Mouse (Mus musculus): Measurements from ENCODE around the gene Ms4a10. TPM values are rescaled to one million over a fixed set of nuclear protein-coding genes. Genes with fewer than 3 reads are reported as not detected.

The Ms4a10 gene
- polyA plus RNA-seq, 1 experiment from 2014 or later = 37.4 TPM

DNA sequence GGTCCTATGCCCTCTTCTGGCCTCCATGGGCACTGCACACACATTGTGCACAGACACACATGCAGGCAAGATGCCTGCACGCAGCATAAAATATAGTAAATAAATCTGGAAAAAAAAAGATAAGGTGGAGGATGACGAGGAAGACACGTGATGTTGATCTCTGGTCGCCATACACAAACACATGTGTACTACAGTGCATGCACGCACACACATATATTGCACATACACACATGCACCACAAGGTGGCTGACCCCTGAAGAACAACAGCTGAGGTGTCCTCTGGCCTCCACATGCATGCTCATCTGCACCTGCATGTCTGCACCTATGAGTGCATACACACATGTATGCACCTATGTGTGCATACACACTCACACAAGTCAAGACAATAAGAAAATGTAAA lies 38.4 kb downstream of the Ms4a10 start:
- no peak overlapping the region for H3K27ac ChIP-seq
- H3K36me3 ChIP-seq = no peaks in the 10 kb centered on the region
- WGBS = 86% methylated on average over 5 of the region's 5 CpGs
- H3K4me2 ChIP-seq (replicated peaks) = no peak overlapping the region
- no peaks in the 10 kb centered on the region for H3K9me3 ChIP-seq
- no peak for ATAC-seq
- H3K9ac ChIP-seq = no peak overlapping the region
- H3K4me3 ChIP-seq (replicated peaks) = no peak overlapping the region
- H3K4me1 ChIP-seq (replicated peaks) = peaks cover 11% of the 10 kb centered on the region
- H3K27me3 ChIP-seq (replicated peaks) = no peaks in the 10 kb centered on the region

DNA sequence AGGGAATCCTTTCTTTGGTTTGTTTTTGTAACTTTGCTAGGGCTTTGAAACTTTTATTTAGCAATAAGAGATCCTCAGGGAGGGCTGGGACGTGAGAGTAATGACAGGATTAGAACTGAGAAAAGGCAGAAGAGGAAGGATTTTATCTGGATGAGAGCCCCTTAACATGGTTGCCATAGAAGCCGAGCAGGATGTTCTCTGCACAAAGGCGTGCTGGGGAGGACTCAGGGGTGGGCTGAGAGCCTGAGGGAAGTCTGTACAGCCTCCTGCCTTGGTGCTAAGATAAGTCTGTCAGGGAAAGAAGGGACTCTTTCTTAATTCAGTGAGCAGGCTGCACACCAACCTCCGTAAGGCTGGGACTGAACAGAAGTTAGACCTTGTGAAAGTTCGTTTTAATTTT lies 39.4 kb downstream of the Ms4a10 start:
- H3K4me3 ChIP-seq (replicated peaks) = no peak overlapping the region
- H3K9me3 ChIP-seq = no peaks in the 10 kb centered on the region
- 0 out of 2 replicates have a peak overlapping the region, but pooled peaks have one; percentile 36 for H3K27ac ChIP-seq
- H3K4me1 ChIP-seq (replicated peaks) = 0 out of 2 replicates have a peak, but pooled peaks cover 2% of the 10 kb centered on the region
- no peaks in the 10 kb centered on the region for H3K36me3 ChIP-seq
- H3K4me2 ChIP-seq (replicated peaks) = no peak overlapping the region
- ATAC-seq = no peak
- no peak overlapping the region for H3K9ac ChIP-seq
- no peaks in the 10 kb centered on the region for H3K27me3 ChIP-seq (replicated peaks)
- WGBS = 48% methylated on average over 5 of the region's 5 CpGs

DNA sequence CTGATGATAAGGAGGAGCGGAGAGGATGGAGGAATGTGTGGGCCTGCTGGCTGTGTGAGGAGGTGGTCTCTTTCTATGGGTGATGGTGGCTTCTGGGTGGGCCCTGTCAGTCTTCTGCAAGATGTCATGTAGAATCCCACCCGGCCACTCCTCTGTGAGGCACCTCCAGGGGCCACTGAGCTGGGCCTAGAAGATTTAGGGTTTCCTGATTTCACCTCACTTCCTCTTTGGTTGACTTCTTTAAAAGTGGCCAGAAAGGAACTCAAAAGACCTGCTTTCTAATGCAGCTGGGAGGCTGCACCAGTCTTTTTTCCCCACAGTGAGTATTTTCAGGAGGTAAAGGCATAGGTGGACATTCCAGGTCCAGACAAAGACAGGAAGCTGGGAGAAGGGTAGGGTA lies 43.8 kb downstream of the Ms4a10 start:
- Histone ChIP-seq H3K4me2 (replicated peaks) (no peak overlapping the region), H3K4me3 (replicated peaks) (no peak overlapping the region), H3K27ac (no peak overlapping the region), H3K9ac (no peak overlapping the region), H3K4me1 (replicated peaks) (no peaks in the 10 kb centered on the region; the same call in 1 of the 2 replicates), H3K9me3 (no peaks in the 10 kb centered on the region), H3K27me3 (replicated peaks) (no peaks in the 10 kb centered on the region), H3K36me3 (no peaks in the 10 kb centered on the region)
- ATAC-seq = no peak
- 70% methylated on average over 2 of the region's 2 CpGs for WGBS

DNA sequence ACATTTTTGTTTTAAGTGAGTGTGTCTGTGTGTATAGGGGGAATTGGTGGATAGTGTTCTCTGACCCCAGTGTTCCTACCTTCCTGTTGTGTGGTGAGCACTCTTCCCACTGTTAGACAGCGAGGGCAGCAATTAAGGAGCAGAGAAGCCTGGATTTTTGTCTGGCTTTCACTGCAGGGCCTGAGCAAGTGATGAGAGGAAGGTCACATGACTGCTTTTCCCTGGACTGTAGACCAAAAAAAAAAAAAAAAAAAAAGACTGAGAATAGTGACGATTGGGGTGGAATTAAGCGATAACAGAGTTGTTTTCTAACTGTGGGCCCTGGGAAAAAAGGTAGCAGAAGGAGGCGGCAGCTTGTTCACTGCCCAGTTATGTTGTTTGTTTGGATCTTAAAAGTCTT lies 47.8 kb downstream of the Ms4a10 start:
- Histone ChIP-seq H3K27ac (0 out of 2 replicates have a peak overlapping the region, but pooled peaks have one; percentile 51), H3K4me1 (replicated peaks) (no peaks in the 10 kb centered on the region; the same call in 1 of the 2 replicates), H3K9me3 (no peaks in the 10 kb centered on the region), H3K36me3 (no peaks in the 10 kb centered on the region), H3K9ac (no peak overlapping the region), H3K4me2 (replicated peaks) (no peak overlapping the region), H3K4me3 (replicated peaks) (no peak overlapping the region), H3K27me3 (replicated peaks) (no peaks in the 10 kb centered on the region)
- WGBS = 51% methylated on average over 4 of the region's 4 CpGs
- no peak for ATAC-seq

DNA sequence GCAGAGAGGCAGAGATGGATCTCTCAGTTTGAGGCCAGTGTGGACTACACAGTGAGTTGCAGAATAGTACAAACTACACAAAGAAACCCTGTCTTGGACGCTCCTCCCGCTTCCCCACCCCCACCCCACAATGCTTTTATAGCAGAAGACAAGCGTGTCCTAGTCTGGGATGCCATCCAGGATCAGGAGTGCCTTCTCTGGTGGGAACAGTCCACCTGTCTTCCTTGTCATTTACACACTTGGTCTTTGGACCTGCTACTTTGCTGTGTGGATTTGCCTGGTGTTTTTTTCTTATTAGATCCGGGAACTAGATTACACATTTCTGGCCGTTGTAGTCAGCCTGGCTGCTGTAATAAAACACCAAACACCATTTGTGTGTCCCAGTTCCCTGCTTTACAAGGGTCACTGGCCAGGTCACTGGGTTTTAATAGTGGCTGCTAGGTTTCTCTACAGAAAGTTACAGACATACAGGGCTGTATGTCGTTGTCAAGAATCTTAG lies 48.3 kb downstream of the Ms4a10 start:
- no peaks in the 10 kb centered on the region for H3K9me3 ChIP-seq
- H3K4me1 ChIP-seq (replicated peaks) = no peaks in the 10 kb centered on the region; the same call in 1 of the 2 replicates
- ATAC-seq = peak; percentile 68
- no peak overlapping the region for H3K4me3 ChIP-seq (replicated peaks)
- H3K27ac ChIP-seq = 0 out of 2 replicates have a peak overlapping the region, but pooled peaks have one; percentile 51
- 34% methylated on average over 6 of the region's 6 CpGs for WGBS
- no peak overlapping the region for H3K9ac ChIP-seq
- no peaks in the 10 kb centered on the region for H3K27me3 ChIP-seq (replicated peaks)
- no peak overlapping the region for H3K4me2 ChIP-seq (replicated peaks)
- no peaks in the 10 kb centered on the region for H3K36me3 ChIP-seq

DNA sequence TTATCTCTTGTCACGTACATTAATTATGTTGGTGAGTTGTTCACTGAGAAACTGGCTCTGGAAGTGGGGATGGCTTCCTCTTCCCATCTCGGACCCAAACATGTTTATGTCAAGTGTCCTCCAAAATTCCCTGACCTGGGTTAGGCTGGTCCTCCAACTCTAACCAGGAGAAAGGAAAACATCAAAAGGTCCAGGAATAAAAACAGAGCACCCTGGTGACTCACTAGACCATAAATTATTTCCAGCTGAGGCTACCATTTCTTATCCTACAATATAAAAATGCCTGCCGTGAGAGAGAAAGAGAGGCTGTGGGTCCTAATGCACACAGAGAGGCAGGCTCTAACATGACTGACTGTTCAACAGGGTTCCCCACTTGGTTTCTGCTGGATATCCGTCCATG lies 50.2 kb downstream of the Ms4a10 start:
- H3K4me1 ChIP-seq (replicated peaks) = no peaks in the 10 kb centered on the region; the same call in 1 of the 2 replicates
- H3K4me3 ChIP-seq (replicated peaks) = no peak overlapping the region
- no peak overlapping the region for H3K9ac ChIP-seq
- no peak overlapping the region for H3K4me2 ChIP-seq (replicated peaks)
- WGBS = 39% methylated on average over 4 of the region's 4 CpGs
- H3K9me3 ChIP-seq = no peaks in the 10 kb centered on the region
- no peak overlapping the region for H3K27ac ChIP-seq
- ATAC-seq = no peak
- no peaks in the 10 kb centered on the region for H3K27me3 ChIP-seq (replicated peaks)
- H3K36me3 ChIP-seq = no peaks in the 10 kb centered on the region

DNA sequence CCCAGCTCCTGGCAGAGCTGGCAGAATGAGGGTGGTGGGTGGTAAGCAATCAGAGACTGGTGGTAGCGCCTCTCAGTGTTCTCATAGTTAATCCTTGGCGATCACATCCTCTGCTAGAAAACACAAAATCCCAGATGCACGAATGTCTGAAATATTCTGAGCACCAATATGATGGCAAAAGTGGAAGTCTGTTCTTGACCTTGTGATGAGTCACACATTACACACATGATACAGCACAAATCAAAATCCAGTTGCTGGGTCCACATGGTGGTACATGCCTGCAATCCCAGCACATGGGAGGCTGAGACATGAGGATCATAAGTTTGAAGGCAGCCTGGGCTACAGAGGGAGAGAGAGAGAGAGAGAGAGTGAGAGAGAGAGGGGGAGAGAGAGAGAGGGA lies 53.4 kb downstream of the Ms4a10 start:
- no peak overlapping the region for H3K9ac ChIP-seq
- H3K9me3 ChIP-seq = no peaks in the 10 kb centered on the region
- H3K4me3 ChIP-seq (replicated peaks) = no peak overlapping the region
- no peaks in the 10 kb centered on the region for H3K27me3 ChIP-seq (replicated peaks)
- H3K4me2 ChIP-seq (replicated peaks) = no peak overlapping the region
- no peak overlapping the region for H3K27ac ChIP-seq
- no peaks in the 10 kb centered on the region for H3K4me1 ChIP-seq (replicated peaks)
- WGBS = 77% methylated on average over 3 of the region's 3 CpGs
- ATAC-seq = no peak
- no peaks in the 10 kb centered on the region for H3K36me3 ChIP-seq

DNA sequence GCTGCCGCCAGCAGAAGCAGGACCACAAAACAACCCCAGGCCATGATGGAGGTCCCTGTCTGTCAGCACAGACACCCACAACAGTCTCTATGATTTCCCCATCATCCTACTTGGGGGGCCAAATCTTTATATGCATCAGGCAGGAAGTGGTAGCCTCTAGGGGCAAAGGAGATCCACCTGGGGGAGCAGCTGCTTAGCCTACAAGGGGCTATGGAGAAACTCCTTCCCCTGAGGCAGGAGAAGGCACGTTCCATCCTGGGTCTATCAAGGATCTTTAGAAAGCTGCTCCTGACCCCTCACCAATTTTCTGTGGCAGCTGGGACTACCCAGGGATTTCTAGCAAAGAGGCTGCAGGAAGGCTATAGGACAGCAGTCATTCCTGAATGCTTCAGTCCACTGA lies 53.9 kb downstream of the Ms4a10 start, which contains the start of gene Zp1:
Zp1 (minus strand) TSS at position 101 of the 400 bp plus-strand sequence.
- no peak for ATAC-seq
- H3K36me3 ChIP-seq = no peaks in the 10 kb centered on the region
- H3K4me1 ChIP-seq (replicated peaks) = no peaks in the 10 kb centered on the region
- H3K4me3 ChIP-seq (replicated peaks) = no peak within 1 kb of the TSS
- H3K27ac ChIP-seq = no peak within 1 kb of the TSS
- no peaks in the 10 kb centered on the region for H3K9me3 ChIP-seq
- no peak within 1 kb of the TSS for H3K9ac ChIP-seq
- 60% methylated on average over 2 of the region's 2 CpGs for WGBS
- no peak within 1 kb of the TSS for H3K4me2 ChIP-seq (replicated peaks)
- no peaks in the 10 kb centered on the region for H3K27me3 ChIP-seq (replicated peaks)

DNA sequence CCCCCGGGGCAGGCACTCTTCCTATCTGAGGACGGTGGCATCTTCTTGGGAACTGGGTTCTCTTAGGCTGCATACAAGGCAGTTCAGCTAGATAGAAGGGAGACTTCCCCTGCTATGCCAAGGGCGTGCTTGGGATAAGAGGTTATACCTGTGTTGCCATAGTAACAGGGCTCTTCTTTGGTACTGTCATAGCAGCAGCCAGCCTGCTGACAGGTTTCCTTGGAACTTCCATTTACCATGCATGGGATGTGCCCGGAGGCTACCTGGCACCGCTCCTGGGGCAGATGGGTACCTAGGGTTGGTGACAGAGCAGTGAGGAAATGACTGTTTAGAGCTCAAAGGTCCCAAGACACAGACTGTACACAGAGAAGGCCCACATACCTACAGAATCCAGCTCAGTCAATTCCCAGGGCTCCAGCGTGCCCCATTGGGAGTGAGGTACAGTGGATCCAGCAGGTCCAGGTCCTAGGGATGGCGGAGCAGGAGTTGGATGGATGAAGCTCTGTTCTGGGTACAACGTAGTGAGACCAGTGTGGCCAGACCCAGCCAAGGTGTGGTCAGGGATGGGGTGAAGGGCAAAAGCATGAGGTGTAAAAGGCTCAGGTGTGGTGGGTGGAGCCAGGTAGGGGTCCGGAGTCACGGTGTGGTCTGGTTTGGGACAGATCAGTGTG lies 56.0 kb downstream of the Ms4a10 start:
- Histone ChIP-seq H3K27me3 (replicated peaks) (no peaks in the 10 kb centered on the region), H3K4me2 (replicated peaks) (no peak overlapping the region), H3K27ac (no peak overlapping the region), H3K4me3 (replicated peaks) (no peak overlapping the region), H3K36me3 (no peaks in the 10 kb centered on the region), H3K4me1 (replicated peaks) (no peaks in the 10 kb centered on the region), H3K9me3 (no peaks in the 10 kb centered on the region), H3K9ac (no peak overlapping the region)
- WGBS = 88% methylated on average over 10 of the region's 10 CpGs
- no peak for ATAC-seq

DNA sequence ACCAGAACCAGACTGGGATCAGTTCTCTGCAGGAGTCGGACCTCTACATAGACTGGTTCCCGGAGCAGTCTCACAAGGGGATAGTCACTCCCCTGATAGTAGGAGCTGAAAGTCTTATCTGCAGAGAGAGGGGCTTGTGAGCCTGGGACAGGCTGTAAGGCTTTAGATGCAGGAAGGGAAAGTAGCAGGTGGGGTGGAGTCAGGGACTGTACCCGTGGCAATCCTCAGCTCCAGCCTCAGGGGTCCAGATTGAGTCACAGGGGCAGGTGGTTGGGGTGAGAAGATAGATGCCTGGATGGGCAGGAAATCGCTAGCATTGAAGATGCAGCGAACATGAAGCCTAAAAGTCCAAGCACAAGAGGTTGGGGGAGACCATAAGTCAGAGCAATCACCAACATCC lies 58.0 kb downstream of the Ms4a10 start:
- Histone ChIP-seq H3K27me3 (replicated peaks) (no peaks in the 10 kb centered on the region), H3K9me3 (no peaks in the 10 kb centered on the region), H3K4me2 (replicated peaks) (no peak overlapping the region), H3K9ac (no peak overlapping the region), H3K36me3 (no peaks in the 10 kb centered on the region), H3K4me1 (replicated peaks) (no peaks in the 10 kb centered on the region), H3K27ac (no peak overlapping the region), H3K4me3 (replicated peaks) (no peak overlapping the region)
- no peak for ATAC-seq
- WGBS = 50% methylated on average over 5 of the region's 5 CpGs

DNA sequence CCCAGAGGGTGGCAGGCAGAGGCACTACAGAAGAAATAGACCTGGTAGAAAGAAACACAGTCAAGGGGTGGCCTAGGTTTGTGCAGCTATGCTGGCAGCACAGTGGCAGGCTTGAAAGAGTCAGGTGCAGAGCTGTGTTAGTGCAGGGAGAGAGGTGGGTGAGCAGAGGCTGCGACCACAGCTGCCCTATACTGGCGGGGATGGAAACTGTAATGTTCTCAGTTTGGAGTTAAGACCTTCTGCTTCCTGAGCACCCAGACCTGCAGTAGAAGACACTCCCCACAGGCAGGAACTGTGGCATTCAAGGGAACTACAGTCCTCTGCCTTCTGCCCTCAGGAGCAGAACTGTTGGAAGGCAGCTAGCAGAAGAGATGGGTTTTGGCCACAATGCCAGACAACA lies 59.6 kb downstream of the Ms4a10 start:
- no peak overlapping the region for H3K27ac ChIP-seq
- H3K27me3 ChIP-seq (replicated peaks) = no peaks in the 10 kb centered on the region
- H3K4me3 ChIP-seq (replicated peaks) = no peak overlapping the region
- ATAC-seq = no peak
- 0 out of 2 replicates have a peak, but pooled peaks cover 2% of the 10 kb centered on the region for H3K4me1 ChIP-seq (replicated peaks)
- H3K9ac ChIP-seq = no peak overlapping the region
- 79% methylated on average over 2 of the region's 2 CpGs for WGBS
- H3K36me3 ChIP-seq = no peaks in the 10 kb centered on the region
- H3K9me3 ChIP-seq = no peaks in the 10 kb centered on the region
- H3K4me2 ChIP-seq (replicated peaks) = no peak overlapping the region

DNA sequence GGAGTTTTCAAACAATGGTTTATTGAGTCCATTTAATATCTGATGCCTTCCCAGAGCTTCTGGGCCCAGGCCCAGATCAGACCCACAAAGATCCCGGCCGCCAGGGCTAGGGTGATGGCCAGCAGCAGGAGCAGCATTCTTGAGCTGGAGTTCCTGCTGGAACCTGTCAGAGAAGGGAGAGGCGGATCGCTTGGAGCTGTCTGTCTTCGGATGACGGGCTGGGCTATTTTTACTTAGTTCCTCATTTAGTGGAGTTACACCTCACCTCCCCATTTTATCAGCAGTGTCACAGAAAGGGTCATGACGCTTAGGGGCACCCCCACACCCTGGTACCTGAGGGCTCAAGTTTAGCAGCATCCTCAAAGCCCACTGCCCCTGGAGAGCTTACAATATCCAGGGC lies 60.2 kb downstream of the Ms4a10 start:
- Histone ChIP-seq H3K4me3 (replicated peaks) (no peak overlapping the region), H3K4me2 (replicated peaks) (no peak overlapping the region), H3K9ac (no peak overlapping the region), H3K4me1 (replicated peaks) (0 out of 2 replicates have a peak, but pooled peaks cover 5% of the 10 kb centered on the region), H3K9me3 (no peaks in the 10 kb centered on the region), H3K27me3 (replicated peaks) (no peaks in the 10 kb centered on the region), H3K27ac (no peak overlapping the region), H3K36me3 (no peaks in the 10 kb centered on the region)
- WGBS = 54% methylated on average over 7 of the region's 7 CpGs
- no peak for ATAC-seq

All from intestine, embryonic 15.5 days (tissue).